Mouse (Mus musculus) left cerebral cortex, postnatal 36 days (tissue): ENCODE measurements around the gene Oosp1. TPM values are rescaled to one million over a fixed set of nuclear protein-coding genes. Genes with fewer than 3 reads are reported as not detected.

Source experiments
- DNase-seq, 2 experiments: peaks; one replicate each; pipeline ENCODE4 v3.0.0; 2021 to 2022; ENCODE audit warnings: low spot score in 2 of 2, mixed read lengths in 1 of 2
- intact Hi-C: fragments of 180-260 bp; cut with DNase I; formaldehyde crosslinking; loops from one replicate; pipeline ENCODE4 v1.15.1; 2025
- total RNA-seq, 2 experiments: library from RNA; stranded (reverse); gene quantifications; 2 replicates each; pipeline ENCODE4 v1.2.3; 2021

Oosp1 gene
- total RNA-seq: not detected

DNA sequence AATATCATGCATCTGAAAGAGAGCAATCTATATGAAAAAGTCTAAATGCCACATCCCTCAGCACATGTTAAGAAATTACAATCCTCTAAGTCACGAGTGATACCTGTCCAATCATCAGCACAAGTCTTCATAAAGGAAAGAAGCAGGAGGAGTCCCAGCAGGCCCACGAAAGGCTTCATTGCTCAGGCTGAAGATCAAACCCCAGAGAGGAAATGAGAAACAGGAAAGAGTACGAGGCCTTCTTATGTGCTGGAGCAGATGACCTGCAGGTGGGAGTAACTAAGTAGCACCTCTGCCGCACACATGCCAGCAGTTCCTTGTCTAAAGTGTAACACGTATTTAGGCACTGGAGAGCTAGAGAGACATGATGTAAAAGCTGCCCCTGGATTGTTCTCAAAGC, at the start of gene Oosp1:
Gene Oosp1, minus strand, starts transcription at position 312 of the 400 bp plus-strand sequence.
- intact Hi-C loops: no loop called here
- DNase-seq: no peak

DNA sequence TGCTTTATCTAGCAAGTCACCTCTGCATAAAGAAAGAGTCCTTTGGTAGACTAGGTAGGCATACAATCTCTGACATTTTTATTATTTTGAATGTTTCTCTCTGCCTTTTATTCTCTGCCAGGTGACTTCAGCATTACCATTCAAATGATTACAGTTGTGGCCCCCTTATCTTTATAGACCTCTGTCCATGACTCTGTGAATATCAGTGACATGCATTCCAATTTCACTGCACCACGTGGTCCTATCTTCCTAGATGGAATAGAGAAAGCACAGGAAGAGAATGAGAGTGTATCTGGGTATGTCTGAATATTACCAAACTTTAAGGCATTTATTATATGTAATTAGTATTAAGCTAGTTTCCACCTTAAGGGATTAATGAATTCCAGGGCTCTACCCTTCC, 45.5 kb upstream of the Oosp1 start:
- intact Hi-C loops: no loop called here
- no peak for DNase-seq

DNA sequence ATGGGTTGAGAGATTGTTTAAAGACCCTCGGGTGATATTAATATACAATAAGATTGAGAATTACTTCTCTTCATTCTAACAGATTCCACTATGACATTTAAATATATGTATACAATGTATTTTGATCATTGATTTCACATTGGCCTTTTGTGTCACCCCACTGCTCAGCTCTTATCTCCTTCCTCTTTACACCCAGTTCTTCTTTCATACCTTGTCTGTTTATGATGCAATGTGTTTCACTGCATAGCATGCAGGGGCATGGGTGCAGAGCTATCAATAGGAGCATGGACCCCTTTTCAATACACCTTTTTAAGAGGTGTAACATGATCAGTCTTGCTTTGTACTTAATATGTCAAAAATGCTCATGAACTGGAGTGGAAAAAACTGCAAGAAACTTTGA, 39.3 kb upstream of the Oosp1 start:
- DNase-seq: no peak
- intact Hi-C loops: no loop called here

DNA sequence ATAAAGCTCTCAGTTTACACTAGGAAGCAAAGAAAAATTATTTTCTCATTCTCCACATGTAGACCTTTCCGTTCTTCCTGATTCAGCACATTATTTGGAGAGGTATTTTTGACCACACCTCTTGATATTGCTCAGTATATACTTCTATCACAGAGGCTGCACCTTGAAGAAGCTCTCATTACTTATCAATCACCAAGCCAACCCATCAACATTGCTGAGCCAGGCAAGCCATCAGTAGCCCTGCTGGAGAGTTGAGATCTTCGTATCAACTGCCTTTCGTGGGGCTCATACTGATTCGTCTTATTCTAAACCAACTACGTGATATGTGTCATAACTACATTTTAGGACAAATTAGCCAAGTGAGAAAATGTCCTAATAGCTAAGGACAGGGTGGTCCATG, 36.4 kb upstream of the Oosp1 start:
- intact Hi-C loops: no loop called here
- no peak for DNase-seq

DNA sequence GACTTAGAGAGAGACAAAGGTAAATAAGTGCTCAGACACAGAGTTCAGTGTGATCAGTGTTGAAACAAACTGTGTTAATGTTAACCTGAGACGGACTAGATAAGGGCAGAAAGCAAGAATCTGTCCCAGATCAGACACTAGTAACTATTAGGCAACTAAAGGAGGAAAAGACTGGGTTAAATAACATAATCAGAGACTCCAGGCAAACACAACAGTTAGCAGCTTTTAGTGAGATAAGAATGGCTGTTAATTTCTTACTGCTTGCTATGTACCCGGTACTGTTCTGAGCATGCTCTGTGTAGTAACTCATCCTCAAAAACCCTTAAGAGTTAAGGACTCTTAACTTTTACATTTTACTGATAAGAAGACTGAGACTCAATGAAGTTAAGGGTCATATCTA, 35.0 kb upstream of the Oosp1 start:
- intact Hi-C loops: no loop called here
- DNase-seq: no peak

DNA sequence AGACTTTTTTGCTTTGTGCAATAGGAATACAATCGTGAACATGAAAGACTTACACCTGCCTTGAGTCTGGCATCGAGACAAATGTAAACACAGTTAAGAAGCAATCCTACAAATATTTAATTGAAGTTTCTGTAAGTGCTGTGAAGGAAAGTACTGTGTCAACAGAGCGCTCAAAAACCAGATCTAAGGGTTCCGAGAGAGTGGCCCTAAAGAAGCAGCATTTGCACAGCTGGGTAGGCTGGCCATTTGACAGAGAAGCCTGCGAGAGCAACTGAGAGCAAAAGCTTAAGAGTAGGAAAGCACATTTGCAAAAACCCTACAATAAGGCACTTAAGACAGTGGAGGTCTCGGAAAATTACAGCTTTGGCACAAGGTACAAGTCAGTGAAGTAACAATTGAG, 33.3 kb upstream of the Oosp1 start:
- intact Hi-C loops: no loop called here
- no peak for DNase-seq

DNA sequence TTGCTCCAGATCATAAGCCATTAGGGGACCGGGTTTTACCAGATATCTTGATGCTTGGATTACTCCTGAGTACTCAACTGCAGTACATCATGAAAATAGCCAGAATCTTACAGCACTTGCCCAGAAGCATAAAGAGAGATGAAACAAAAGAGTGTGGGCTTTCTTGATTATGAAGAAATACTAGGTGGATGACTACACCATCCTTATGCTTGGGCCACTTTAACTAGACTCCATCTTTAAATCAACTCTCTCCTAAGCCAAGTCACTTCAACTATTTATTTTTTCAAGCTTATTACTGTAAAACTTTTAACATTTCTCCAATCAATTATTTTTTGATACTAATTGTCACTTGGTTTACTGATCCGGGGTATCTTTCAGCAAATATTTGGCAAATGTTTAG, 32.9 kb upstream of the Oosp1 start:
- DNase-seq: no peak
- intact Hi-C loops: no loop called here

DNA sequence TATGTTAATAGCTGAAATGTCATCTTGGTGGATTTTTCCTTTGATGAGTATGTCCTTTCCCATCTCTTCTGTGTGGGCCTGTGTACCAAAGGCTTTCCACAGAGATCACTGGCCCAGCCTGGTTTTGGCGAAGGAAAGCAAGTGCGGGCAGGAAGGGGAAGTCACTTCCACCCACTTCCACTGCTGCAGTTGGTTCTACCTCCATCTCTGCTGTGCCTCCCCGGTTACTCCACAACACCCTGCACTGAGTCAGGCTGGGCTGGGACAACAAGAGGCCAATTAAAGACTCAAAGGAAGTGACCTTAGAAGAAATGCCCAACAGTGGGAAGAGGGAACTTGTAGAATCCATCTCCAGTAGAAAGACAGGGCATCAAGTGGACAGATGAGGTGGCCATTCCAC, 29.1 kb upstream of the Oosp1 start:
- intact Hi-C loops: no loop called here

DNA sequence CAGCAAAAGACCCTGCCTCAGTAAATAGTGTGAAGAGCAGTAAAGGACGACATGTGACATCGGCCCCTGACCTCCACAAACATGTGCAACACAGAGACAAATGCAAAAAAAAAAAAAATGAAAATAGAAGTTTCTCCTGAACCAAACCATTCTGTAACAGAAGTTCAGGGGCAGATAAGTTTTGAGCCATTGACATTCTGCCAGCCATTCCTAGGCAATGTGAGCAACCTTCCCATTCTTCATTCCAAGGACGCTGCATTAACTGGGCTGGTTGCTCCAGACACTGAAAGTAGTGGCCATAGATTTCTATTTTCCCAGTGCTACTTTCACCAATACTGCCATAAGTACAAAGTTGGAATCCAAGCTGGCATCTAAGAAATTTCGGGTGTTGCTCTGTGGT, 21.5 kb upstream of the Oosp1 start:
- intact Hi-C loops: no loop called here
- no peak for DNase-seq

More for the DNA sequence above, 29.1 kb upstream of the Oosp1 start:
- DNase-seq: no peak

DNA sequence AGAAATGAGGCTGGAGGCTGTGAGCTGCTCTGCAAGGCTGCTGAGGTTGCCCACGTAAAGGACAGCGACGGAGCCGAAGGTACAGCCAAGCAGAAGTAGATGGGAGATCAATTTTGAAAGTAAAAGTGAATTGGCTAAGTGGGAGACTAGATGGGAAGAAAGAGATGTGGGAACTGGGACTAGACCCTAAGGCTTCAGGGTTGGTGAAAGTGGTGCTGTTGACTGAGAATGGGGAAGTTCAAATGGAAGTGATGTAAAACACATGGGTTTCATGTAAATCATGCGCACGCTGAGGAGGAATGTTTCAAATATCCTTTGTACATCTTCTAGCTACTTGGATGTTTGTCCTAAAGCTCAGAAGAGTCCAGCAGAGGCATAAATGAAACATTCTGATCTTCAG, 7.4 kb upstream of the Oosp1 start:
- DNase-seq: no peak
- intact Hi-C loops: no loop called here

DNA sequence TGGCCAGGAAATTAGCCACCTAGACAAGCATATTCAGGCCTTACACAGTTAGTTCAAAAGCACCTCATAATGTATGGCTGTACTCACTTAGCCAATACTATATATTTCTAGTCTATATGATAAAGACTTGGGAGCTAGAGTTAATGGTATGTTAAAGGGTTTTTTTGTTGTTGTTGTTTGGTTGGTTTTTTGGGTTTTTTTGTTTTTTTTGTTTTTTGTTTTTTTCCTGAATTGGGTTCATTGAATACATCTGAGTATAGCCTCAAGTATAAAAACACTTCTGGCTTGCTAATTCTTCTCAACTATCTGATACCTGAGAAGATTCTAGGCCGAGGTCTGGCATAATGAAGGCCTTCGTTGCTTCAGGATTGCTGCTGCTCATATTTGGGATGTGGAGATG, 5.8 kb upstream of the Oosp1 start, which contains the start of gene Oosp3:
Gene Oosp3, plus strand, starts transcription at position 301 of the 400 bp plus-strand sequence.
- DNase-seq: no peak
- intact Hi-C loops: no loop called here

DNA sequence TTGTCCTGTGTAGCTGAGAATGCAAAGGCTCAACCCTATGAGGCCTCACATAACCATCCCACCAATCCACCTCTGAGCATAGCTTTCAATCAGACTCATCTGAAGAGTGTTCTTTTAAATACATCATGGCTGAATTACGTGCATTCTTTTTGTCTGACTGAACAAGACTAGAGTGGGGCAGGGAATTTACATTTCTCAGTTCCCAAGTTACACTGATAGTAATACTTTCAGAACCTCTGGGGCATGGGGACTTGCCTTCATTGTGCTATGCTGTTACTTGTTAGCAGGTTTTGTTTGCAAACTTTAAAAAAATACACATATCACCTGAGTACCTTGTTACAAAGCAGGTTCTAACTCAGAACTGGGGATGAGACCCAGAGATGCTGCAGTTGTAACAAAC, 504 bp upstream of the Oosp1 start:
- DNase-seq: no peak
- intact Hi-C loops: no loop called here

DNA sequence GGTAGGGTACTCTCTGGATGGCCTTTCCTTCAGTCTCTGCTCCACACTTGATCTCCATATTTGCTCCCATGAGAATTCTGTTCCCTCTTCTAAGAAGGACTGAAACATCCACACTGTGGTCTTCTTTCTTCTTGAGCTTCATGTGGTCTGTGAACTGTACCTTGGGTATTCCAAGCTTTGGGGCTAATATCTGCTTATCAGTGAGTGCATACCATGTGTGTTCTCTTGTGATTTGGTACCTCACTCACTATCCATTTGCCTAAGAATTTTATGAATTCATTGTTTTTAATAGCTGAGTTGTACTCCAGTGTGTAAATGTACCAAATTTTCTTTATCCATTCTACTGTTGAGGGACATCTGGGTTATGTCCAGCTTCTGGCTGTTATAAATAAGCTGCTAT, 29.4 kb downstream of the Oosp1 start:
- intact Hi-C loops: no loop called here
- no peak for DNase-seq

DNA sequence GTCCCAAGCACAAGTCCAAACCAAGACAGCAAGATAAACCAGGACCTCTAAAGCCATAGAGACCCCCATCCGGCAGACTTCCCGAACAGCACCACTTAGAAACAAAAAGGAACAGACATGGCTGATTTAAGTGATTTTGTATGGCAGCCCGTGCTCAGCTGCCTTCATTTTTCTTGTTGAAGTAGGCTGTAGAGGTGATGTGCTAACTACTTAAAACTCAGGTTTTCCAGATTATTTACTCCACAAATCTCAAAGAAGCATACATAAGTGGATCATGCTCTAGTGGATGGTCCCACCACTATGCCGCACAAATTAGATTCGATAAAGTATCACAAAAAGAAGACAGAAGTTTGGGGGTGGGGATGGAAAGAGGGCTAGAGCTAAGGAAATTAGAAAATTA, 30.5 kb downstream of the Oosp1 start, which contains the start of gene Oosp2:
Gene Oosp2, minus strand, starts transcription at position 101 of the 400 bp plus-strand sequence.
- DNase-seq: no peak

DNA sequence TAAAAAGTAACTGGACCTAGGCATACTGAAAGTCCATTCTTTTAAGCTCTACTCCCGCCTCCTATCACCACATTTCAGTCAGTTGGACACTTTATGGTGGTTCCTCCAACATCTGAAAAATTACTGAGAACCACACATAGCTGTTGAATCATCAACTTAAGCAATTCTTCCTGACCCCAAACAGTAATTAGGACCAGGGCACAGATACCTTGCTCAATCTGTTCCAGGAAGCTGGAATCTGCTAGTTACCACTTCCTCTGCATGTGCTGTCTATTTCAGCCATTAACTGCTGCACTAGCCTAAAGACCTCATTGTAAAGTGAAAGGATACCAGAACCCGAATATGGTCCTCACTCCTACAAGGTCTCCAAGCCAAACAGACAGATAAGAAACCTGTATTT, 31.8 kb downstream of the Oosp1 start:
- intact Hi-C loops: no loop called here
- no peak for DNase-seq

More for the DNA sequence above, 30.5 kb downstream of the Oosp1 start, which contains the start of gene Oosp2:
- intact Hi-C loops: no loop called here

DNA sequence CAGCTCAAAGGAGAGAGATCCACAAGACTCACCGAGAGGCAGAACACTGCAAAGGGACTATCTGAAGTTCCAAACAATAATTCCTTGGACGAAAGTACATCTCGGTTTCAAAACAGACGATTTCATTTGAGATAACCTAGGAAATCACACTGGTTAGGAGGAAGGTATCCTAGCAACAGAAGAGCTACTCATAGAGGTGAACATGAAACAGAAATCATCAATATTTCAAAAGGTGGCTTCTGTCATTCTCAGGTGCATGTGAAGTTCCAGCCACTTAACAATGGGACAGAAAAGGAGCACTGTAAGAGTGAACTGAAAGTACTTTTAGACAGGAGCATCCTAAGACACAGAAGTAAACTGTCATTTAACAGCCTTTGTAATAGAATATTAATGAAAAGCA, 41.4 kb downstream of the Oosp1 start:
- intact Hi-C loops: no loop called here
- DNase-seq: no peak

DNA sequence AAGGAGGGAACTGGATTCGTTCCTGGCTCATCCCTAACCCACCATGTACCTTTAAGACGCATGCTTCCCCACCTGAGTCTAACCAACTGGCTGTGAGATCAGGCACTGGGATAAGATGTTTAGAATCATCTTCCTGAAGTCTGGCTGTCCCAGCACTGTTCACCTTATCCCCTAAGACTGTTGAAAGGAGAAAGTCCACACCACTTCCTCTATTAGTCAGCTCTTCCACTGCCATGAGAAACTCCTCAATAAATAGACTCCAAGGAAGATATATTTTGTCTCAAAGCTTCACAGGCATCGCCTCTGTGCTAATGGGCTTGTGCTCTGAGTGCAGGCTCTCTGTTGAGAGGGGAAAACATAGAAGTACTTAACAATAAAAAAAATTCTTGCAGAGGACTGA, 44.8 kb downstream of the Oosp1 start:
- intact Hi-C loops: no loop called here
- DNase-seq: no peak

DNA sequence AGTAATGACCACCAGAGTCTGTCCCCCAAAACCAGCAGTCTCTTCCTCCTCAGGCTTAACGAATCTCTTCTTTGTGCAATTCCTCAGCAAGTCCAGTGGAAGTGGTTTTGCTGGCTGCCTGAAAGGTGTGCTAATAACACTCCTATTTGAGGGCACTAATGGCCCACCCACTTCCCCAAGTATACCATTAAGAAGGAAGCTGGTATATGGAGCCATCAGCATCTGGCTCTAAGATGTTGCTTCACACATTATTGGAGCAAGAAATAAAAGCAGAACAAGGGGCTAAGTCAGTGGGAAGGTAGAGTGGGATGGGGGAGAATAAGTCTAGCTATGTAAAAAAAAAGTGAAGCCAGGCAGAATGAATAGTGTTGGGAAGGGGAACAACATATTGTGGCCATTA, 50.2 kb downstream of the Oosp1 start, which contains the start of gene Ms4a3:
Gene Ms4a3, minus strand, starts transcription at position 120 of the 400 bp plus-strand sequence.
- no peak for DNase-seq
- intact Hi-C loops: no loop called here

DNA sequence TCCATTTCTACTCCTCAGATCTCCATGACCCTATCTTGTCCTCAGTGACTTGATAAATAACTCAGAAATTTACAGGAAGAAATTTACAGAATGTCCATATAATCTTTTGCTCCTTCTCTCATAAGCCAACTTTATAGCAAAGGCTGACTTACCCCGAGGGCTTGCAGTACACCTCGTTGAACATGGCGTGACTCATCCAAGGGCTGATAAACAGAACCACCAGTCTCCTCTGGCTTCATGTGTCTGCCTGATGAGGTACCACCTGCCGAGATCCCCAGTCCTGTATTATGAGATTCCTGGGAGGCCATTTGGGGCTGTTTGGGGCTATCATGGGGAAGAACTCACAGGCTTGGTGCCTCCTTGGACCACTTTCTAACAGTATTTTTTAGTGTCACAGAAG, 51.9 kb downstream of the Oosp1 start:
- intact Hi-C loops: no loop called here
- DNase-seq: no peak

DNA sequence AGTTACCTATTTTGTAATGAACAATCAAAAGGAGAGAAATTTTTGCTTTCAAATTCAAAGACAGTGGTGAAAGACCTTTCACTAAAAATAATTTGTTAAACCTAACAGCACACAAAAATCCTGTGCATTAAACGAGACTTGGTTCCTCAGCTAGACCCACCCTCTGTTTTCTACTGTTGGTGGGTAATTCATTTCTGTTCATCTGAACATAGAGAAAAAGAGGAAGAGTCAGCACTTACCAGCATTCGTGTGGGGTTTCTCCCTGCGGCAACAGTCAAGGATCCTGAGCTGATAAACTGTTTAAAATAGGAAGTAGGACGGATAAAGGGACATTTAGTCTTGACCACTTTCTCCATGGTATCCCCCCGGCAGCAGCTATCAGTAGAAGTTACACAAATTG, 55.4 kb downstream of the Oosp1 start:
- intact Hi-C loops: no loop called here

DNA sequence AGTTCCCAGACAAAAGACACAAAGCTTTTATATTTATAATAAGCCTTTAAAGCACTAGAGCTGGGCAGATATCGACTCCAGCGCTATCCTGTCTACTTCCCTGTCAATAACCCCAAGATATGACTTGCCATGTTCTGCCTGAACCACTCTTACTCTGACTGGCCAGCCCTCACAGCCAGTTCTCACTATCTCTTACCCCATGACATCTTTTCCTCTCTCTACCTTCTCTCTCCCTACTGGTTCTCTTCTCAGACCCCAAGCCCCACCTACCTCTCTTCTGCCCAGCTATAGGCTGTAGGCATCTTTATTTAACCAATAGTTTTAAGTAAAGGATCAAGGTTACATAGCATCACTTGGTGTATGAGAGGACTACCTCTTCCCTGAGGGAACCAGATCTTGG, 56.6 kb downstream of the Oosp1 start:
- intact Hi-C loops: no loop called here
- no peak for DNase-seq

More for the DNA sequence above, 55.4 kb downstream of the Oosp1 start:
- no peak for DNase-seq

DNA sequence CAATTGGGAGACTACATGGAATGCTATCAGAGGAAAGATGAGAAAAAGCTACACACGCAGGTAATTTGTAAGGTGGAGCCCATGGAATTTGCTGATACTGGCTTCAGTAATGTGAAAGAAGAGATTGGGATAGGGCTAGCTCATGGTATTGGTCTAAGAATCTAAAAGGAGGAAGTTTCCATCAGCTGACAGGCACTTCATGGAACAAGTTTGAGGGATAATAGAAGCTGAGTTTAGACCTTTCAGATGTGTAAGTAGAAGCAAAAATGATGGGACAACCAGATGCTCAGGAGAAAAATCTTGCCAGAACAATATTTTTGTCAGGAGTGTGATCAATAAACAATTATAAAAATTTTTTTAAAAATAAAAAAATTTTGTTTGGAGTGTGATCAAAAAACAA, 57.2 kb downstream of the Oosp1 start:
- no peak for DNase-seq
- intact Hi-C loops: no loop called here
